Mouse (Mus musculus): ENCODE data around the gene Kap. TPM values are rescaled to one million over a fixed set of nuclear protein-coding genes. Genes with fewer than 3 reads are reported as not detected.
"Not testable (repeated sequence)": the region's sequence is repeated elsewhere in the genome, so short reads cannot be mapped to it uniquely, and the experiment has no call there.

Kap gene
- not detected in 2 replicates for polyA plus RNA-seq (2012; ENCODE audit: insufficient read depth, insufficient read length, low replicate concordance, missing spikeins)

GRCm38 (mm10) chr6:133853526-133853925 is at the start of gene Kap:
TSS of gene Kap (minus strand) at chr6:133853762.
- H3K27ac ChIP-seq (ENCODE audit: insufficient read depth, low read depth, low read length), result no peak within 1 kb of the TSS
- TF ChIP-seq POLR2A (IDR thresholded peaks at IDR 0.05; ENCODE audit: insufficient read depth, low read depth, low read length), result no peak
- TF ChIP-seq CTCF (IDR thresholded peaks at IDR 0.05; ENCODE audit: insufficient read depth, low read depth, low read length), result no peak
- no peaks in the 10 kb centered on the region for H3K4me1 ChIP-seq (ENCODE audit: control insufficient read depth, insufficient read depth, low read length)
- no peak within 1 kb of the TSS for H3K4me3 ChIP-seq (ENCODE audit: insufficient read depth, low read depth, low read length)
- WGBS, result 72% methylated on average over 1 of the region's 1 CpGs

GRCm38 (mm10) chr6:133885871-133886415 is 32.4 kb upstream of the Kap start:
- no peaks in the 10 kb centered on the region for H3K4me1 ChIP-seq (ENCODE audit: control insufficient read depth, insufficient read depth, low read length)
- TF ChIP-seq POLR2A (IDR thresholded peaks at IDR 0.05; ENCODE audit: insufficient read depth, low read depth, low read length), result no peak
- H3K4me3 ChIP-seq (ENCODE audit: insufficient read depth, low read depth, low read length), result no peak overlapping the region
- H3K27ac ChIP-seq (ENCODE audit: insufficient read depth, low read depth, low read length), result no peak overlapping the region
- 87% methylated on average over 5 of the region's 5 CpGs for WGBS

GRCm38 (mm10) chr6:133883446-133883985 is 30.0 kb upstream of the Kap start:
- H3K4me3 ChIP-seq (ENCODE audit: insufficient read depth, low read depth, low read length), result no peak overlapping the region
- WGBS, result 83% methylated on average over 5 of the region's 5 CpGs
- H3K27ac ChIP-seq (ENCODE audit: insufficient read depth, low read depth, low read length), result no peak overlapping the region
- H3K4me1 ChIP-seq (ENCODE audit: control insufficient read depth, insufficient read depth, low read length), result no peaks in the 10 kb centered on the region
- TF ChIP-seq POLR2A (IDR thresholded peaks at IDR 0.05; ENCODE audit: insufficient read depth, low read depth, low read length) (no peak), CTCF (IDR thresholded peaks at IDR 0.05; ENCODE audit: insufficient read depth, low read depth, low read length) (no peak)

- no peak overlapping the region for H3K27ac ChIP-seq (ENCODE audit: insufficient read depth, low read depth, low read length)
- no peak overlapping the region for H3K4me3 ChIP-seq (ENCODE audit: insufficient read depth, low read depth, low read length)
- H3K4me1 ChIP-seq (ENCODE audit: control insufficient read depth, insufficient read depth, low read length), result no peaks in the 10 kb centered on the region
- 22% methylated on average over 12 of the region's 12 CpGs for WGBS
- no peak for TF ChIP-seq POLR2A (IDR thresholded peaks at IDR 0.05; ENCODE audit: insufficient read depth, low read depth, low read length)
- TF ChIP-seq CTCF (IDR thresholded peaks at IDR 0.05; ENCODE audit: insufficient read depth, low read depth, low read length), result no peak
Observed at GRCm38 (mm10) chr6:133875906-133876462, 22.4 kb upstream of the Kap start.

- no peak overlapping the region for H3K27ac ChIP-seq (ENCODE audit: insufficient read depth, low read depth, low read length)
- 73% methylated on average over 2 of the region's 2 CpGs for WGBS
- H3K4me1 ChIP-seq (ENCODE audit: control insufficient read depth, insufficient read depth, low read length), result no peaks in the 10 kb centered on the region
- TF ChIP-seq CTCF (IDR thresholded peaks at IDR 0.05; ENCODE audit: insufficient read depth, low read depth, low read length) (no peak), POLR2A (IDR thresholded peaks at IDR 0.05; ENCODE audit: insufficient read depth, low read depth, low read length) (no peak)
- H3K4me3 ChIP-seq (ENCODE audit: insufficient read depth, low read depth, low read length), result no peak overlapping the region
Observed at GRCm38 (mm10) chr6:133872667-133873066, 19.1 kb upstream of the Kap start.

GRCm38 (mm10) chr6:133871131-133871530 is 17.6 kb upstream of the Kap start:
- 63% methylated on average over 1 of the region's 1 CpGs for WGBS
- H3K4me1 ChIP-seq (ENCODE audit: control insufficient read depth, insufficient read depth, low read length), result no peaks in the 10 kb centered on the region
- TF ChIP-seq CTCF (IDR thresholded peaks at IDR 0.05; ENCODE audit: insufficient read depth, low read depth, low read length) (no peak), POLR2A (IDR thresholded peaks at IDR 0.05; ENCODE audit: insufficient read depth, low read depth, low read length) (no peak)
- H3K27ac ChIP-seq (ENCODE audit: insufficient read depth, low read depth, low read length), result no peak overlapping the region
- H3K4me3 ChIP-seq (ENCODE audit: insufficient read depth, low read depth, low read length), result no peak overlapping the region

- Histone ChIP-seq H3K4me3 (ENCODE audit: insufficient read depth, low read depth, low read length) (no peak overlapping the region), H3K4me1 (ENCODE audit: control insufficient read depth, insufficient read depth, low read length) (no peaks in the 10 kb centered on the region), H3K27ac (ENCODE audit: insufficient read depth, low read depth, low read length) (no peak overlapping the region)
- TF ChIP-seq CTCF (IDR thresholded peaks at IDR 0.05; ENCODE audit: insufficient read depth, low read depth, low read length), result no peak
- TF ChIP-seq POLR2A (IDR thresholded peaks at IDR 0.05; ENCODE audit: insufficient read depth, low read depth, low read length), result no peak
- 77% methylated on average over 1 of the region's 1 CpGs for WGBS
Observed at GRCm38 (mm10) chr6:133868381-133868780, 14.8 kb upstream of the Kap start.

GRCm38 (mm10) chr6:133855871-133856270 is 2.3 kb upstream of the Kap start:
- WGBS, result 77% methylated on average over 2 of the region's 2 CpGs
- H3K4me3 ChIP-seq (ENCODE audit: insufficient read depth, low read depth, low read length), result no peak overlapping the region
- no peak overlapping the region for H3K27ac ChIP-seq (ENCODE audit: insufficient read depth, low read depth, low read length)

GRCm38 (mm10) chr6:133849359-133849758 is 4.2 kb downstream of the Kap start:
- Histone ChIP-seq H3K4me1 (ENCODE audit: control insufficient read depth, insufficient read depth, low read length) (no peaks in the 10 kb centered on the region), H3K27ac (ENCODE audit: insufficient read depth, low read depth, low read length) (no peak overlapping the region), H3K4me3 (ENCODE audit: insufficient read depth, low read depth, low read length) (no peak overlapping the region)
- TF ChIP-seq POLR2A (IDR thresholded peaks at IDR 0.05; ENCODE audit: insufficient read depth, low read depth, low read length), result no peak
- TF ChIP-seq CTCF (IDR thresholded peaks at IDR 0.05; ENCODE audit: insufficient read depth, low read depth, low read length), result no peak
- WGBS, result 79% methylated on average over 2 of the region's 2 CpGs

More at GRCm38 (mm10) chr6:133855871-133856270, 2.3 kb upstream of the Kap start:
- H3K4me1 ChIP-seq (ENCODE audit: control insufficient read depth, insufficient read depth, low read length), result no peaks in the 10 kb centered on the region
- no peak for TF ChIP-seq CTCF (IDR thresholded peaks at IDR 0.05; ENCODE audit: insufficient read depth, low read depth, low read length)
- no peak for TF ChIP-seq POLR2A (IDR thresholded peaks at IDR 0.05; ENCODE audit: insufficient read depth, low read depth, low read length)

- not testable (repeated sequence) for H3K4me3 ChIP-seq (ENCODE audit: insufficient read depth, low read depth, low read length); H3K4me1 ChIP-seq (ENCODE audit: control insufficient read depth, insufficient read depth, low read length); H3K27ac ChIP-seq (ENCODE audit: insufficient read depth, low read depth, low read length)
- WGBS, result 90% methylated on average over 6 of the region's 6 CpGs
Observed at GRCm38 (mm10) chr6:133848861-133849260, 4.7 kb downstream of the Kap start.

GRCm38 (mm10) chr6:133838296-133838995 is 15.1 kb downstream of the Kap start:
- not testable (repeated sequence) for H3K4me3 ChIP-seq (ENCODE audit: insufficient read depth, low read depth, low read length); H3K4me1 ChIP-seq (ENCODE audit: control insufficient read depth, insufficient read depth, low read length); H3K27ac ChIP-seq (ENCODE audit: insufficient read depth, low read depth, low read length)
- 92% methylated on average over 29 of the region's 29 CpGs for WGBS
